Mouse (Mus musculus) adrenal gland, adult 8-10 months (tissue): ENCODE results near the gene Slc35c1. TPM values are rescaled to one million over a fixed set of nuclear protein-coding genes. Genes with fewer than 3 reads are reported as not detected.

Source experiments
- DNase-seq: peaks from one replicate; pipeline ENCODE4 v3.0.0; 2022
- total RNA-seq, 4 experiments: library from RNA; stranded (reverse); gene quantifications; 2 replicates each; pipeline ENCODE4 v1.2.4; 2022

Slc35c1 gene
- total RNA-seq, 4 experiments from 2014 or later: 15.7 to 24.0 (median 19.6) TPM

DNA sequence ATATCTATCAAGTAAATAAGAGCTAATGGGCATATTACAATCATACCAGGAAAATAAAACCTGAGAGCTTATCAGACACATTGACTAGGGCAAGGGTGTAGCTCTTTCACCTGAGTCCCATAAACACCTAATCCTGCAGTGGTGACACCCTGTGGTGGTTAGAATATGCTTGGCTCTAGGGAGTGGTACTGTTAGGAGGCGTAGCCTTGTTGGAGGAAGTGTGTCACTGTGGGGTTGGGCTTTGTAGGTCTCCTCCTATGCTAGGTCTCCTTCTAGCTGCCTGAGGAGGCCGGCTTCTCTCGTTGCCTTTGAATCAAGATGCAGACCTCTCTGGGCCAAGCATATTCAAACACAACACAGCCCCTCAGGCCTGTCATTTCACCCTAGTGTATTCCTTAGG lies 14.6 kb upstream of the Slc35c1 start:
- no peak for DNase-seq

DNA sequence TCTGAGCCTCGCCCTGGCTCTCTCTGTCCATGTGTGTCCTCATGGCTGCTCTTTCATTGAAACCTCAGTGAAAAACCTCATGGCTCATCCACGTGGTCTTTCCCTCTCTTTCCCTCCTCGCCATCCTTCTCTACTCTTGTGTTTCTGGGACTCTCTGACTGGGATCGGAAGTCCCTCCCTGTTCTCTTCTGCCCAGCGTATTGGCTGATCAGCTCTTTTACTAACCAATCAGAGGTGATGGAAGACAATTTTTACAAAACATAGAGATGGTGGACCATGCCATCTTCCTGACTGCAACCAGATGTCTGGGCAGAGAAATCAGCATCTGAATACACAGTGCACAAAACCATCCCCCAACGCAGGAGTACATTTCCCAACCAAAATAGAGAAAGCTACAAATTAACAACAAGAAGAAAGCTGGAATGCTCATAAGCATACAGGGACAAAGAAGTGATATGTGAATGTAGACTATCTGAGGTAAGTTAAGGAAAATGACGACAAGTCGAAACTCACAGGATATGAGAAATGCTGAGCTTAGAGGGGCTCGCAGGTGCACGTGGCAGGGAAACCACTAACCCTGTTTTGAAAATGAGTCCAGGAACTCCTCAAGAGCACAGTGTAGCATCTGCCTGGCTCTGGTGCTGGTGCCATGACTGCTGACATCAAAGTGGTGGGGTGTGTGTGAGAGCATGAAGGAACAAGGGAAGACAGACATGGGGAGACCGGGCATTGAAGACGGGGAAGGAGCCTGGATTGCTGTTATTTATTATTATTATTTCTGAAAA lies 11.7 kb upstream of the Slc35c1 start:
- DNase-seq: no peak

DNA sequence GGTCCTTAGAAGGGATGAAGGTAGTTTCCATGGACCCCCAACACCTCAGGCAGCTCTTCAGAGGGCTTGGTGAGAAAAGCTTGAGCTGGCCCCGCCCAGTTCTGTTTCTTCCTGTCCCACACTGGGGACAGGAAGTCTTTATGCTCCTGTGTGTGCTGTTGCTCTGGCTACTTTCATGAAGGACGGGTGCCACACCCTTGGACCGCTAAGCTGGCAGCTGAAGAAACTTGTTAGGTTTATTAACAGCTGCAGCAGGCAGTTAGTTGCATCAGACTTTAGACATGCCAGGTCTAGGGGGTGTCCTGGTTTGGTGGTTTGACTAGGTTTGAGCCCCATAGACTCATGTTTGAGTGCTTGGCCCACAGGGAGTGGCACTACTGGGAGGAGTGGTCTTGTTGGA lies 4.4 kb upstream of the Slc35c1 start:
- no peak for DNase-seq

DNA sequence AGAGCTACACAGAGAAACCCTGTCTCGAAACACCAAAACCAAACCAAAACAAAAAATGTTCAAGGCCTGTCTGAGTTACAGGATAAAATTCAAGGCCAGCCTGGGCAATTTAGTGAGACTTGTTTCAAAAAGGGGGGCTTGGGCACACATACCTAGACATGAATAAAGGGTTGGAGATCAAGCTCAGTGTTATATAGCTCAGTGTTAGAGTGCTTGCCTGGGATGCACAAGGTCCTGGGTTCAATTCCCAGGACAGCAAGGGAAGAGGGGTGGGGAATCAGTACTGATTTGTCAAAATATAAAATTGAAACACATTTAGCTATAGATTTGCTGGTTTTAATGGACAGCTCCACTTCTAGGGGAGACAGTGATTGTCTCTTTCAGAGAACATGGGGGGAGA lies 877 bp upstream of the Slc35c1 start:
- no peak for DNase-seq

DNA sequence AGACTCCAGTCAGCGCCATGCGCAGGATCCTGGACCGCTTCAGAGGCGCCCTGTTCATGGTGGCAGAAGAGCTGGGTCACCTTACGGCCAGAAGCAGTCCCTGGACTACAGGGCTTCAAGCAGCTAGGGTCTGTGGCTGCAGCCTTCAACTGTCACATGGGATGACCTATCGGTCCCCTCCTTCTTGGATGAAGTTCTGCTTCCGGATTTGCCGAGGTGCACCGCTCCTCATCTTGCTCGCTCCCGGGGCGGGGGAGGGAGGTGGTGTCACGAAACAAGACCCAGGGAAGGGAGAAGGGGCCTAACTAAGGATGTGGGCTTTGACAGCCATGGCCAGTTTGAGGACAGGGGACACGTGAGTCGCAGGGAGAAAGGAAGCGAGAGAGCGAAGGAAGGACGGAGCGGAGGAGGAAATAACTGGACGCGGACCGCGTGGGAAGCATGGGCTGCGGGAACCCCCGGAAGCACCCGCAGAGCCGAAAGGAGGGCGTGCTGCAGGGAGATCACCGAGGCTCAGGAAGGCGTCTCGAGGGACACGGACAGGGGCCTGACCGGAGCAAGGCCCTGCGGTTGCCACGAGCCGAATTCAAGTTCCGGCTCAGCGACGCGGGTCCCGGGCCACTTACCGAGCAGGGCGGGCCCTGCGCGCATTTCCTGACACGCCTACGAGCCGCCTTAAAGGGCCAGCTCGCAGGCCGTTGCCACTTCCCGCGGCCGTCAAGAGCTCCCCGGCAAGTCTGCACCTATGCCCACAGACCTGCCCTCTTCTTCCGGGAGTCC lies 1.0 kb downstream of the Slc35c1 start:
- peak; percentile 77 for DNase-seq

DNA sequence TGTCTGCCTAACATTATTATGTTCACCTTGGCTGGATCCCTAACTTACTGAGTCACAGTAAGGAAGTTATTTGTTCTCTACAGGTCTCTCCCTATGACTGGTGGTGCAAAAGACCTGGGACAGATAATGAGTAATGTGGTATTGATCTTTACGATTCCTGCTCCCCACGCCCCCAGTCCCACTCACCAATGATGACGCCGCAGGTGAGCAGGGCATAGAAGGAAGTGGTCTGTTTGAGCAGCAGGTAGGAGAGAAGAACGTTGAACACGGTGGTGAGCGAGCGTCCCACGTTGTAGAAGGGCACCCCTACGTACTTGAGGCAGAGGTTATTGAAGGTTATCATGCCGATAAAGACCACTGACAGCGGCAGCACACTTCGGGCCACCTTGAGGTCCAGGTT lies 1.9 kb downstream of the Slc35c1 start:
- no peak for DNase-seq

DNA sequence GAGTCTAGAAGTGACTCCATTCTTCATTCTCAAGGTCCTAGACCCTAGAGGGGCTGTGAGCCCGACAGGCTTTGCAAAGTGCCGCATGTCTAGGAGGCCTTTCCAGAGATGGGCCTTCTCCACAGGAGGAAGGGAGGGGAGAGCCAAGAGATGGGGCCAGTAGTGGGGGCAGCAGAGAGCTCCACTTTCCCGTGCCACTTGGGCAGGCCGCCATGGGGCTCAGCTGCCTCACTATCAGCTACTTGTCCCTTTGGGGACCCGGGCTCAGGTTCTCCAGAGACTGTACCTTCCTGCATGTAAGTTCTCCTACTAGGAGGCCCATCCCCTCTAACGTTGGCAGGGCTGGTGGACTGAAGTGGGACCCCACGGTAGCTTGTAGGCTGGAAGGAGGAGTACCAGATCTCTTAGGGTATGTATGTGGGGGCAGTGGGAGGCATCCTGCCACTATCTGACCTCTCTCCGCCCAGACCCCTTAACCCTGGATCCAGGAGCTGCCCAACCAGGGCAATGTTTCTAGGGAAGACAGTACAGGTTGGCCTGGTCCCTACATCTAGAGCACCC lies 3.3 kb downstream of the Slc35c1 start:
- DNase-seq: no peak

DNA sequence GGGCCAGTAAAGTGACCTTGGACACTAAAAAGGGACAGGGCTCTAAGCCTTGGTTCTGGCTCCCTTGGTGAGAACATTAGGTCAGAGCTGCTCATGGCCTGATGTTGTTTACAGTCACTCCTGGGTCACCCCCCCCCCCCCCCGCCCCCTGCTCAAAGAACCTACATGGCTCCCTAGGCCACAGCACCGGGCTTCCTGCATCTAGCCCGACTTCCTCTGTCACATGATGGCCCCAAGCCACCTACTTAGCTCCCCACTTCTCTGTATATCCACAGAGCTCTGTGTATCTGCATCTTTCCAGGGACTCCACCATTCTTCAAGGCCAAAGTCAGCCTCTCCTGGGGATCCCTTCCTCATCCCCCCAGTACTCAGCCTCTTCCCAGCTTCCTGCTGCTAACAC lies 4.6 kb downstream of the Slc35c1 start:
- no peak for DNase-seq

GRCm38 (mm10) chr2:92454166-92454565 lies 6.2 kb downstream of the Slc35c1 start:
- DNase-seq: no peak

DNA sequence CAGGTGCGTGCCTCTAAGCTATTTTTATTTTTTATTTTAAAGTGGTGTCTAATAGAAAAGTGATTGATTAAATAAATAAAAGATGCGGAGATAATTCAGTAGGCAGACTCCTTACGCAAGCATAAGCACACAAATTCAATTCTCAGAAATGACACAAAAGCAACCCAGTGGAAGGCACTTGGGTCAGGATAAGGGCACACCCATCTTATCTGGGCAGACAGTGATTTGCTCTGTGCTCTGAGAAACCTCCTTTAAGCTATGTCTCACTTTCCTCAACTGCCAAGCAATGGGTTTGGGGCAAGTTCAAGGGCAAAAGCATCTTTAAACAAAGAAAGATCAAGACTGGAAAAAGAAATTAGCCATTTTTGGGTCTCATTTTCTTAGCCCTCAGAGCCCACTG lies 9.2 kb downstream of the Slc35c1 start:
- DNase-seq: no peak

GRCm38 (mm10) chr2:92447121-92447740 lies 13.1 kb downstream of the Slc35c1 start:
- no peak for DNase-seq

DNA sequence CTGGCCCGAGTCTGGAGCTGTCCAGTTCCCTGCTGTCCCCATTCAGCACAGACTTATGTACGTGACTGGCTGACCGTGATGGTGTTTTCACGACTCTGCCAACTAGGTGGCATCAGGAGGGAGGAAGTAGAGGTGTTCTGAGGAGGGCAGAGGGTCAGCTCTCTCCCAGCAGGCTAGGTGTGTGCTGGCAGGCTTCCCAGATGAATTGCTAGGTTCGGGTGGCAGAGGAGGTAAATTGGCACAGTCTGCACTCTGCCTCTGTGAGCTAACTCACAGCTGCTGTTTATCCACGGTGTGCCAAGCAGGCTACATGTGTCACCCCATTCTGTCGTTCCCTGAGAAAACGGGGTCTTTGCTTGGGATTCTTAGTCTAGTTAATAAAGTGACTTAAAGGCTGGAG lies 13.7 kb downstream of the Slc35c1 start:
- no peak for DNase-seq

- DNase-seq: no peak
Measured at GRCm38 (mm10) chr2:92445890-92446289, 14.4 kb downstream of the Slc35c1 start.

DNA sequence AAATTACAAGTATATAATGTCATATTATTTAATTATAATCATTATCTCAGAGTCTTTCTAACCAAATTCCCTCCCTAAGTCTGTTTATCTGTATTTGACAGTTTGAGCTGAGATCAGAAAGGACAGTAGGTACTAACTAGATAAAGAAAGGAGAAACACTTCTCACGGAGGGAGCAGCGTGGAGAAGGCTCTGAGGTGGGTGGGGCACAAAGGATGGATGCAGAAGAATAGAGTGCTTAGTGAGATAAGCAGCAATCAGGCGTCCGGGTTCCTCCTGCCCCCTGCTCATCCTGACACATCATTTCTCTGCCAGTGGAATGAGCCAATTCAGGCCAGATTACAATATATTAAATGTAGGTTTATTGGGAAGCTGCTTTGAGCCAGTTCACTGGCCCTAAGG lies 16.0 kb downstream of the Slc35c1 start:
- DNase-seq: no peak

DNA sequence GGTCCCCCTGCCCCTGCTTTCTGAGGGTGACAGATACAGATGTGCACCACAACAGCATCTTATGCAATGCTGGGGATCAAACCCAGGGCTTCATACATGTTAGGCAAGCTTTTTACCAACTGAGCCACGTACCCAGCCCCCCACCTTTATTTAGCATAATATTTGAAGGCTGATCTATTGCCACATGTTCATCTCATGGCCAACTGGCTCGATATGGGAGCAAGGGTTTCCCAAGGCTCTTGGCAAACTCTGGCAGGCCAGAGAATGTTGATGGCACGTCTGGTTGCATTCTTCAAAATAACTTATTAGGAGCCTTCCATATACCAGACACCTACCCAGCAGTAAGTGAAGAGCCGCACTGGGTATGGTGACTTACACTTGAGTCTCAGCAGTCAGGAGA lies 17.0 kb downstream of the Slc35c1 start:
- DNase-seq: no peak

DNA sequence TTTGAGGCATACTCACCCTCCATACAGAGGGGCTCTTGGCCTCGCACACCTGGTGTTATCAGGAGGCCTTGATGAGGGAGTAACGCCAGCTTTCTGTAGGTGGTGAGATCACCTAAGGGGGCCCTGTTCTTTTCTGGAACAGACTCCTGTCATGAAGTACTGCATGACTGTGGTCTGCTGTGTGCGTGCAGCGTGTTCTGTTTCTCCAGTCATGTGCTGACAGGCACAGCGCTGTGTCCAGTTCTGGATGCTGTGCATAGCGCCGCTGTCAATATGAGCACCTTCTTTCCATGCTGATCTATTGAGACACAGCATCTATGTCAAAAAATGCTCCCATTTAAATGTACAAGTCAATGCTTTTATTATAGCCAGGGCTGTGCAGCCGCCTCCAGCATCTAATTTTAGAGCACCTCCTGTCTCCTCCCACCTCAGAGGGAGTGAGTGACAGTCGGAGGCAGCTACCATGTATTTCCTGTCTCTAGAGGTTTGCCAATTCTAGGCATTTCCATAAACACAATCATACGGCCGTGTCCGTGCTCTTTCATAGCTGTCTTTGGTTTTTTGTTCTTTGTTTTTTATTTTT lies 17.8 kb downstream of the Slc35c1 start:
- no peak for DNase-seq

DNA sequence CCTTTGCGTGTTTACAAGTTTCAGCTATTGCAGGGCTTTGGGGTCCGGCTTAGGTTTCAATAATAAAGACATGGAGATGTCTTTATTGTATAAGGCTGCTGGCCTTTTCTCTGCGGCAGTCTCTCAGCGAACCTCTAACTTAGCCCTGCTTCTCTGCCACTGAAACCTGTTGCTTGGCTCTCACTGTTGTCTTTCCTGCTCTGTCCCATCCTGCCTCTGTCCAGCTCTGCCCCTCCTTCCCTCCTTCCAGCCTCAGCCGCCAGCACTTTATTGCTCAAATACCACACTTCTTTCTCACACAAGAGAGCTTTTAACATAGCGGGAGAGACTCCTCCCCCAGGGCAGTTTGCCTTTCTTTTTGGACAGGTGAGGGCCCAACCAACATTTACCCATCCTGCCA lies 19.9 kb downstream of the Slc35c1 start:
- no peak for DNase-seq

DNA sequence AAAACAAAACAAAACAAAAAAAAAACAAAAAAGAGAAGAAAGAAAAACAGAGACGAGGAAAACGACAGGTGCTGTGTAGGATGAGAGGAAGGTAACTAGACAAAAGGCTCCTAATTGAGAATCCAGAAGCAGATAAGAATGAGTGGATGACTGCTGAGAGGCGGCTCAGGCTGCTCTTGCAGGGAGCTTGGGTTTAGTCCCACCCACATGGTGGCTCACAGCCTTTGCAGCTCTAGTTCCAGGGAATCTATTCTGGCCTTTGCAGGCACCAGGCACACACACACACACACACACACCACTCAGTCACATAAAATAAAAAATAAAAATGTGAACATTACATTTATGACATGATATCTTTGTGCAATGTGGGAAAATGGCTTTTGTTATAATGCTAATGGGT lies 21.8 kb downstream of the Slc35c1 start:
- DNase-seq: no peak

GRCm38 (mm10) chr2:92437875-92438274 lies 22.5 kb downstream of the Slc35c1 start:
- DNase-seq: peak; percentile 78

- no peak for DNase-seq
Measured at GRCm38 (mm10) chr2:92437366-92437765, 23.0 kb downstream of the Slc35c1 start.

DNA sequence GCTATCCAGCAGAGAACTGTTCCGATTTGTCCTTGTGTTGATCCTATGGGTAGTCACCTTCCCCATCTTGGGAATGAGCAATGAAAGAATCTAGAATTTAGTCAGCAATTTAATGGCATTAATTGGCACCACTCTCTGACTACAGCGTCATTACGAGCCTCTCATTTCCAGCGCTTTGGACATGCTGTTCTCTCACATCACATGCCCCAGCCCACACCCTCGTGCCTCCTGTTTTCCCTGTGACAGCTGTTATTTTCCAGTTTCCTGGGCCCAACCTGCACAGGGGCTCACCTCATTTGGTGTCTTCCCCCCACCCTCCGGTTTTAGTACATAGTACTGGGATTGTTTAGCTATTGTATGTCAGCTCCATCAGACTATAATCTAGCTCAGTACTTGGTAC lies 25.3 kb downstream of the Slc35c1 start:
- no peak for DNase-seq

DNA sequence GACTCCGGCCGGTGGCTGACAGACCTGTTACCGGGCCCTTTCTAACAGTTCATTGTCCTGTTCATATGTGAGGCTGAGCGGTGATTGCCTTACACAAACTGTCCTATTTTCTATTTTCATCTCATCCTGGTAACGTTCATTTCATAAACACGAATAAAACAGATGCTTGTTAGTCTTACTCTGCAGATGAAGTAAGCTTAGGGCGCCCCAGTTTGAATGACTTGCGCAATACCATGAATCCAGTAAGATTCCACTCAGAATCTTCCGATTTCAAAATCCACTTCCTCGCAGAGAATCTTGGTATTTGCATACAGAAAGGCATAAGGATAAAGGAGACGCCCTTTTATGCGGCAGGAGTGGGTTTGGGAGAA lies 26.0 kb downstream of the Slc35c1 start:
- no peak for DNase-seq
